ENCODE assay signal across 18 mouse cellular contexts in genomic region chr6:90798201-90798600, GRCm38 (mm10).
A peak's percentile ranks its signal among the peaks of the same experiment; 100 is the strongest.
DNase-seq lines count a peak whose midpoint lies in the region; ATAC-seq and TF ChIP-seq lines count a peak whose summit lies in the region.
"Had no signal": no experiment of that assay in that cellular context is flagged by ENCODE, and none has a peak within 500 bp of the region (broad histone marks: within the 10 kb centered on the region; RNA-seq: fewer than 3 reads in every experiment).

No protein-coding gene starts in this region.

- peak overlapping the region; percentile 36; the same call in 1 of the 2 replicates for H3K27ac ChIP-seq in heart, embryonic 10.5 days
- H3K27ac ChIP-seq in lung, postnatal 0 days (ENCODE audit: low read length): no peak overlapping the region
- H3K27ac ChIP-seq: embryonic facial prominence, embryonic 10.5 days; forebrain, embryonic 13.5 days; heart, adult 2 months; hindbrain, embryonic 13.5 days; intestine, embryonic 15.5 days had no signal

- H3K36me3 ChIP-seq in heart, embryonic 10.5 days: no peaks in the 10 kb centered on the region
- H3K36me3 ChIP-seq in lung, postnatal 0 days (ENCODE audit: insufficient read depth, low read length): no peaks in the 10 kb centered on the region
- H3K36me3 ChIP-seq: embryonic facial prominence, embryonic 10.5 days; heart, embryonic 13.5 days; hindbrain, embryonic 13.5 days; intestine, embryonic 15.5 days had no signal

- H3K27me3 ChIP-seq in heart, embryonic 10.5 days (ENCODE audit: insufficient read depth, poor library complexity, severe bottlenecking): no peaks in the 10 kb centered on the region
- H3K27me3 ChIP-seq in lung, postnatal 0 days (replicated peaks; ENCODE audit: insufficient read depth, low read length): no peaks in the 10 kb centered on the region
- H3K27me3 ChIP-seq: forebrain, embryonic 13.5 days; heart, embryonic 13.5 days; hindbrain, embryonic 13.5 days; intestine, embryonic 15.5 days had no signal

- no peak overlapping the region for H3K4me3 ChIP-seq in heart, embryonic 10.5 days
- no peak overlapping the region for H3K4me3 ChIP-seq in lung, postnatal 0 days (ENCODE audit: low read depth, low read length)
- H3K4me3 ChIP-seq: embryonic facial prominence, embryonic 10.5 days; forebrain, embryonic 13.5 days; heart, adult 2 months; heart, embryonic 13.5 days; hindbrain, embryonic 13.5 days; intestine, embryonic 15.5 days had no signal

- TF ChIP-seq CTCF in lung, postnatal 0 days (IDR thresholded peaks at IDR 0.05): no peak

- no peak for TF ChIP-seq EP300 in lung, postnatal 0 days (IDR thresholded peaks at IDR 0.05)

- no peaks in the 10 kb centered on the region for H3K9me3 ChIP-seq in heart, embryonic 10.5 days
- no peaks in the 10 kb centered on the region for H3K9me3 ChIP-seq in lung, postnatal 0 days (ENCODE audit: low read length)
- H3K9me3 ChIP-seq: embryonic facial prominence, embryonic 10.5 days; forebrain, embryonic 13.5 days; heart, embryonic 13.5 days; hindbrain, embryonic 13.5 days; intestine, embryonic 15.5 days had no signal

- H3K4me1 ChIP-seq in heart, embryonic 10.5 days: peaks cover 38% of the 10 kb centered on the region; the same call in 1 of the 2 replicates
- no peaks in the 10 kb centered on the region for H3K4me1 ChIP-seq in lung, postnatal 0 days (ENCODE audit: insufficient read depth, low read depth, low read length)
- H3K4me1 ChIP-seq: embryonic facial prominence, embryonic 10.5 days; intestine, embryonic 15.5 days had no signal

- no peak overlapping the region for H3K9ac ChIP-seq in lung, postnatal 0 days (replicated peaks; ENCODE audit: low read depth)
- H3K9ac ChIP-seq: forebrain, embryonic 13.5 days; forebrain, postnatal 0 days; heart, embryonic 13.5 days; hindbrain, embryonic 13.5 days; intestine, embryonic 15.5 days had no signal

- DNase-seq in heart, embryonic 10.5 days (ENCODE audit: low spot score): no peak
- no peak for DNase-seq in heart, adult 9 months (ENCODE audit: low spot score in 2 of 2)
- peak; percentile 54 for DNase-seq in cerebellum, adult 8-10 months
- DNase-seq in cerebellum, adult 9-11 months: peak; percentile 76
- no peak for DNase-seq in lung, postnatal 0 days (ENCODE audit: low spot score)
- no peak for DNase-seq in thymus, postnatal 25 days
- DNase-seq: adrenal gland, adult 2 months; adrenal gland, postnatal 25 days; forebrain, postnatal 0 days; gastrocnemius, postnatal 14 days; heart, adult 2 months; heart, postnatal 10 days; kidney, adult 18-20 months had no signal

- H3K4me2 ChIP-seq in lung, postnatal 0 days (replicated peaks; ENCODE audit: low read depth, low read length): no peak overlapping the region
- H3K4me2 ChIP-seq: forebrain, embryonic 13.5 days; heart, embryonic 13.5 days; hindbrain, embryonic 13.5 days; intestine, embryonic 15.5 days had no signal

- ATAC-seq in lung, postnatal 0 days: no peak
- ATAC-seq: forebrain, embryonic 13.5 days; forebrain, postnatal 0 days; intestine, embryonic 15.5 days had no signal

Comparison
In these comparisons a context has a peak if more than half of its experiments do, and no peak if none do; other contexts are left out.
1. DNase-seq: peak in cerebellum, adult 8-10 months (single experiment) and cerebellum, adult 9-11 months (single experiment); none in heart, embryonic 10.5 days (single experiment), heart, adult 9 months (0 of 2), lung, postnatal 0 days (single experiment) and thymus, postnatal 25 days (single experiment).